Mouse (Mus musculus) erythroblast, embryonic 14.5 days (primary cell): Measurements from ENCODE around the gene Scd4.

Experiments used
- GATA1 ChIP-seq: IDR thresholded peaks from 2 replicates; pipeline ENCODE4 v1.6.1; 2012; ENCODE audit warnings: low read length, inconsistent platforms, mixed read lengths
- TAL1 ChIP-seq: IDR thresholded peaks from 3 replicates; pipeline ENCODE4 v1.6.1; 2012; ENCODE audit warnings: low read length, inconsistent platforms, mixed read lengths

- TF ChIP-seq GATA1 (no peak), TAL1 (no peak)
Measured at GRCm38 (mm10) chr19:44309351-44310154, 23.3 kb upstream of the Scd4 start.
